Mouse (Mus musculus) B cell, adult 2 months (primary cell): ENCODE measurements around the gene Atp6v1e1.
"Not testable (repeated sequence)": the region's sequence is repeated elsewhere in the genome, so short reads cannot be mapped to it uniquely, and the experiment has no call there.

Source experiments
- DNase-seq, 2 experiments: peaks; one replicate each; pipeline ENCODE4 v3.0.0; 2022

Gene Atp6v1e1

DNA sequence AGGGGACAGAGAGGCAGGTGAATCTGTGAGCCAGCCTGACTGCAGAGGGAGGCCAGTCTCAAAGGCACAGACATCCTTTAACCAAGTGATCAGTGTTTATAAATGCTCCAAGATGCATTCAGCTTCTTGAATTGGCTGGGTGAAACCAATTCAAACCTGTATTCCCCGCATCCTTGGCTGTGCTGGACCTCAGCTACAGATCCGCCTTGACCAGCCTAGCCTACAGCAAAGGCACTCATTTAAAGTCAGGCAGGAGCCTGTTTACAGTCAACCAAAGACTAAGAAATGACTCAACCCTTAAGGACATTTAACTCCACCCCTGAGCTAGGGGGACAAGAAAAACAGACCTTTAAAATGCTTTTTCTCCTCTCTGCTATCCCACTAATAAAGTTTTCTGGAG lies 3.3 kb downstream of the Atp6v1e1 start:
- no peak for DNase-seq

DNA sequence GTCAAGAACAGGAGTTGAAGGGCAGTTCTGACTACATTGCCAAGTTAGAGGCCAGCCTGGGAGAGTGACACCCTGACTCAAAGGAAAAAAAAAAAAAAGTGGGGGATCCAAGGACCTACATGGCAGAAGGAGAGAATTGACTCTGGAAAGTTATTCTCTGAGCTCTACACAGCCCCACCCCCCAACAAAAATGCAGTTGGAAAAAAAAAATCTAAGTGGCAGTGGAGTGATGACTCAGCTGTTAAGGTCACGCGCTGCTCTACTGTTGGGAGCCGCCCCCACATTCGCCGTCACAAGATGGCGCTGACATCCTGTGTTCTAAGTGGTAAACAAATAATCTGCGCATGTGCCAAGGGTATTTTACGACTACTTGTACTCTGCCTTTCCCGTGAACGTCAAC lies 10.6 kb downstream of the Atp6v1e1 start:
- DNase-seq, result not testable (repeated sequence)

DNA sequence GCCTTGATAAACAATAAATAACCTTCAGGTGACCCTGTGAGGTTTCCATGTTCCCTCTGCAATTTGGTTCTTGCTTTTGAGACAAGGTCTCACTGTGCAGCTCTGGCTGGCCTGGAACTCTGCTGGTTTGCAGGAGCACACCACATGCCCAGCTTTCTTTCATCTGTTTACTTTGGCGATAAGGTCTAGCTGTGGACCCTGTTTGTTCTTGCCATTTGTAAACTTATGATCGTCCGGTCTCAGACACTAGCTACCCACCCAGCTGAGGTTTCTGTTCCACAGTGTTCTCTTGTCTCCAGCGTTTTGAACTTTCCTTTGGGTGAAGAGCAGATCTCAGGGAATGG lies 14.9 kb downstream of the Atp6v1e1 start:
- DNase-seq, result no peak

DNA sequence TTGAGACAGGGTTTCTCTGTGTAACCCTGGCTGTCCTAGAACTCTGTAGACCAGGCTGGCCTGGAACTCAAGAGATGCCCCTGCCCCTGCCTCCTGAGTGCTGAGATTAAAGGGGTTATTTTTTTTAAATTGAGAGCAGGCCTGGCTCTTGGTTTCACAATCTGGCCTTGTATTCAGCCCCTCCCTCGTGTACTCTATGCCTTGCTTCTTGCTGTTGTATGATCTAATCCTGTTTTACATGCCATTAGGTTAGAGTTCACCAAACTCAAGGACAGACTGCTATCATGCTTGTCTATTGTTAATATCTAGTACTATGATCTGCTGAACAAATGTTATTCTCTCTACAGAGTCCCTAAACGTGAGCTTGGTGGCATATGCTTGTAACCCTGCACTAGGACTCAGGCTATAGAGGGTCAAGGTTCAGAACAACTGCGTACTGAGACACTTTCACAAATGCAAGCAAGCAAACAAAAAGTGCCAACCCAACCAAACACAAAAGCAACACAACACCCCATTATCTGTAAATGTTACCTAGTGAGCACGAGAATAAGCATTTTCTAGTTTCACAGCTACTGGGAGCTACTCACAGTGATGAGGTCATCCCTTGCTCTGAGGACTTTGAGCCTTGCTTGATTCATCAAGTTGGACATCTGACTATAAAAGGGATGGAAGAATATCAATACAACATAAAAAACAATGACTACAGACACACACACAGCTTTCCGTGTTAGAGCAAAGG lies 15.4 kb downstream of the Atp6v1e1 start:
- no peak for DNase-seq

DNA sequence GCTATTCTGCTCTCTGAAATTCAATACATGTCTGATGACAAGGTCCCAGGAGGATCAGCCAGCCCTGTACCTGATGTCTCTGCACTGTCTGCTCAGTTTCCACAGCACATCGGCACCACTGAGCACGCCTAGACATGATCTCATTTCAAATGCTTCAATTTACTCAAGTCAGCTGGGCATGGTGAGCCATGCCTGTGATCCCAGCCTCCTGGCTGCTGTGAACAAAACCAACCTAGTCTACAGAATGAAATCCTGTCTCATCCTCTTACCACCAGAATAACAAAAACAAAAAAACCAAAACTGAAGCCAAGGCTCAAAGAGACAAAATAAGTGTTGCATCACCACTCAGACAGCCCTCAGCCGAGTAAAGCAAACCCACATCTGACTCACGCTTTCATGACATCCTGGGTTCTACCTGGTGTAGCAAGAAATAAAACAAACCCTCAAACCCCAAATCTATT lies 23.0 kb downstream of the Atp6v1e1 start:
- no peak for DNase-seq

DNA sequence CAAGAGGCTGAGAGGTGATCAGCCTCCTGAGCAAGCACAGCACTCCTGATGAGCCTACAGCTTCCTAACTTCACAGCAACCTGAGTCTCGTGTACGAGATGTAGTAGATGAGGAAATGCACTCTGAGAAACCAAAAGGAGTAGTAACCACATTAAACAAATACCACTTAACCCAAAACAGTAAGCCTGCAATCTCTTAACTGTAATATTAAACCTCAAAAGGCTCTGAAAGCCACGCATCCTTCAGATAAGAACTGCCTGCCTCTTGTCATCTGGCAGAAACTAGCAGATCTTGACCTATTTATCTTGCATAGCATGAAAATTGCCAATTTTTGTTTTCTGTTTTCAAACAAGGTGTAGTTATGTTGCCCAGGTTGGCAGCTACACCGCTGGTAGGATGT lies 23.7 kb downstream of the Atp6v1e1 start:
- no peak for DNase-seq

DNA sequence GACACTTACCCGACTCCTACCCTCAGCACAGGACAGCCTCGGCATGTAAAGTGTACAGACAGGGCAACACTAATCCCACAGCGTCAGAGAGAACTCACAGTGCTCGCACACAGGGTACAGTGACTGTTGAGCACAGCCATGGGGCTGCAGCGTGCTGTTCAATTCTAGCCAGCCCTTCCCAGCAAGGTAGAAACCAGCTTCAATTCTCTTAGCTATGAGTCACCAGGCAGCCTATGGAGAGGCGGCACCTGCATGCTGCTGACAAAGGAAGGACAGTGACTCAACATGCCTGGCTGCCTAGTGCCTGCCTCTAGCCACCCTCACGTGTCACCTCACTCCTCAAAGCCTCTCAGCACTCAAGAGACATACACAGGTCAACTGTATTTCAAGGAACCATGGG lies 24.6 kb downstream of the Atp6v1e1 start:
- DNase-seq, result no peak

DNA sequence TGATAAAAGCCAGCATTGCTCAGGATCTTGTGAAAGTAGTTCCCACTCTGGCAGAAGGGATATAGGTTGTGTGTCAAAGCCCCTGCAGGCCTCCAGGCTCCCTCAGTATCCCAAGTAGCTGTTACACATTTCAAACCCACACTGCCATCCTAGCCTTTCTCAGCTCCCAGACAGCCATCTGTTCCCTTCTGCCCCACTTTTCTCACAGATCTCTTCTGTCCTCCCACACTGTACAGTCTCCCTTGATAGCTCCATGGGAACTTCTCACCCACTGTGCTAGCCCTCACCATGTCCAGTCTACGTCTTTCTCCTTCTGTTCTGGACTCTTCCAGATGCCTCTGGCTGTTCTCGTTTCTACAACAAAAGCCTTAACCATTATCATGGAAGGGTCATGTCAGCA lies 26.5 kb downstream of the Atp6v1e1 start:
- DNase-seq, result no peak

DNA sequence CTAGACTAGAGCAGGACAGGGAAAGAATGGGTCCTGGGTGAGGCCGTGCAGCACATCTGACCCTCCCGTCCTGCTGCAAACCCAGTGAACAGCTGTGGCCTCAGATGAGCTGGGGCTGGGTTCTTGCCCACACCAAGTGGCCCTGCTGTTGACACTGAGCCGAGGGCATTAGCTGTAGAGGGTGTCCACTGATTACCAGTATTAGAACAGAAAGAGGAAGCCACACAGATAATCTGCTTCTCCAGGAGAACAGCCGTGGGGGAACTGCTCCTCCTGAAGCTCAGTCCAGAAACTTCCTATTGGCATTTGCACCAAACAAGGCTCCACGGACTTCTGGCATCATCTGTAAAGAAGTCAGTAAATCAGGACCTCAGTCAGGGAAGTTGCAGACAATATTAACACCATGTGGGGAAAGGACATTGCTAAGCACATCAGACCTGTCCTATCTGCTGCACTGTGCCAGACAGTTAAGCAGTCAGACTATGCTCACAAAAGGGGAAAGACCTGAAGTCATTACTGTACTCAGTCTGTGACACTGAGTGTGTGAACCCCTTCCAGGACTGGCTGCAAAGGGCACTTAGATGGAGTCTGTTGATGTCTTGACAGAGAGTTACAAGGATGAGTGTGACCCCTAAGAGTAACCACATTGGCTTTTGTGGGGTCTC lies 27.0 kb downstream of the Atp6v1e1 start:
- no peak for DNase-seq

DNA sequence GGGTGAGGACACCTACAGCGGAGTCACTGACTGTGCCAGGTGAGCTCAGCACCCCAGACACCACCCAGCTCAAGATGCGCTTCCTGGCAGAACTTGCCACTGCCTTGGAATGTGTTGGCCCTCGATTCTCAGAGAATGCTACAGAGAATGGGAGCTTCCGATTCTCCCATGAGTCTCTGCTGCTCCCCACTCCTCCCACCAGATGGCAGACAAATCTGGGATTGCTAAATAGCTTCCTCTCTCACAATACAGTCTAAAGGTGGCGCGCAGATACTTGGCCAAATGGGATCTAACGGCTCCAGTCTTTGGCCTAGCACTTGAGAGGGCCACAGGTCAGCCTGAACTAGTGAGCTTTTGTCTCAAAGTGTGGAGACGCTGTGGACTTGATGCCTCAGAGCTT lies 29.6 kb downstream of the Atp6v1e1 start:
- no peak for DNase-seq

DNA sequence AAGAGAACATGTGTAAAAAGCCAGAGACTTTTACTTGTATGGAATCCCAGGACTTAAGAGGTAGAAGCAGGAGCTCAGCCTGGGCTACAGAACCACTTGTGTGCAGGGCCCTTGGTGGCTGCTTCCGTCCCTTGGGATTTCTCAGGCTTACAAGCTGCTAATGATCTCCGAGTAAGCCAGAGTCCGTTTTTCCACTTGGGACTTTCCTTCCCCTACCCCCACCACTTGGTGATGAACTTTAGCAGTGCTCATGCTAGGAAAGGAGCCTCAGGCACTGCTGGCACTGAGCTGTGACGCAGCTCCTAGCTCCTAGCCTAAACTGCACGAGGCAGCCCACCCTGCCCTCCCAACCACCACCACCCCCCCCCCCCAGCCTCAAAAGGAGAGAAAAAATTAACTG lies 31.9 kb downstream of the Atp6v1e1 start:
- no peak for DNase-seq

DNA sequence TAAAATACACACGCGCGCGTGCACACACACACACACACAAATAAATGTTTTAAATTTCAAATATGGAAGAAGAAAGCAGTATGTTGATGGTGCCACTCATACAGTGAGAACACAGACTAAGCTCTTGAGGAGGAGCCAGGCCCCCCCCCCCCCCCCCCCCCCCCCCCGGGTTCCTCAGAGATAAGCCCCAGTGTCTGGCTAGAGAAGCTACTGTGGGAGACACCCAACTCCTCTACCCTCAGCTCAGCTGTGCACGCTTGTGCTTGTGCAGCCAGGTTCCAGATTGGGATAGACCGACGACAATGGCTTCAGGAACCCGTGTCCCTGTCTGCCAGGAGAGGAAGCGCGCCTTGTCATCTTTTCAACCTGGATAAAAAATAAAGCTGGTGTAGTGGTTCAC lies 32.4 kb downstream of the Atp6v1e1 start:
- no peak for DNase-seq

DNA sequence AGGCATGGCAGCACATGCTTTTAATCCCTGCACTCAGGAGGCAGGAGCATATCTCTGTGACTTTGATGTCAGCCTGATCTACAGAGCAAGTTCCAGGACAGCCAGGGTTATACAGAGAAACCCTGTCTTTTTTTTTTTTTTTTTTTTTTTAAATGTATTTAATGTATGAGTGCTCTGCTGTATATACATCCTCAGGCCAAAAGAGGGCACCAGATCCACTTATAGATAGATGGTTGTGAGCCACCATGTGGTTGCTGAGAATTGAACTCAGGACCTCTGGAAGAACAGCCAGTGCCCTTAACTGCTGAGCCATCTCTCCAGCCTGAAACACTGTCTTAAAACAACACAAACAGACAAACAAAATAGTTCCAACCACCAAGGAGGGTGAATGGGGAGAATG lies 33.7 kb downstream of the Atp6v1e1 start:
- DNase-seq, result peak; percentile 23 to 27

DNA sequence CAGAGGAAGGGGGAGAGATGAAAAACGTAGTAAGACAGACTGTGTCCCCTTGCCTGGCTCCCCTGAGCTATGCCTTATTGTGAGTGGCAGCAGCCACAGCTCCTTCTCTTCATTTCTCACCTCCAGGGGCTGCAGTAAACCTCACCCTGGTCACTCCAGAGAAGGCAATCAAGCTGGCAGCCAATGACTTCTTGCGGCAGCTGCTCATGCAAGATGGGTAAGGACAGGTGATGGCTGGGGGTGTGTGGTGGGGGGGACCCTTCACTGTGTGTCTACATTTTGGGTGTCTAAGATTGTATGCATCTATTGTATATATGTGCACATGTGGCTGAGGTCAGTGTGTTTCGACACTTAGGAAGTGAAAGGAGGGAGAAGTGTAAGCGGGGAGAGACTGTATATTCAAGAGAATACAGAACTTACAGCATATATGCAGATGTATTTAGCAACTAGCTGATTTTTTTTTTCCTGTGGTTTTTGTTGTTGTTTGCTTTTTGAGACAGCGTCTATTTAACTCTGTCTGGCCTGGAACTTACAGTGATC lies 34.5 kb downstream of the Atp6v1e1 start:
- DNase-seq, result no peak

DNA sequence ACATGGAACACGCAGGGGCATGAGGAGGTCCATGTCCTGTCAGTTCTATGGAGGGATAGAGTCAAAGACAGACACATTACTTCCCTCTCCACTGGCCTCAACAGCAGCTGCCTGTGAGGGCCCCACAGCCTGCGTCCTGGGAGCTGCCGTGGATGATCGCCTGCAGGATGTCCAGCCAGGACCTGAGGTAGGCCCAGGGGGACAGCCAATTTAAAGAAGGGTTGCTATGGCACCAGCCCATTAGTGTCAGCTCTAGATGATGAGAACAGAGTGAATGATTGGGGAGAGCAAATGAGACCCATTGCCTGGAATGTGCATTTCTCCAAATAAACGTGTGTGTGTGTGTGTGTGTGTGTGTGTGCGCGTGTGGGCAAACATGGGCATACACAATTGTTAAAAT lies 38.2 kb downstream of the Atp6v1e1 start:
- DNase-seq, result no peak

DNA sequence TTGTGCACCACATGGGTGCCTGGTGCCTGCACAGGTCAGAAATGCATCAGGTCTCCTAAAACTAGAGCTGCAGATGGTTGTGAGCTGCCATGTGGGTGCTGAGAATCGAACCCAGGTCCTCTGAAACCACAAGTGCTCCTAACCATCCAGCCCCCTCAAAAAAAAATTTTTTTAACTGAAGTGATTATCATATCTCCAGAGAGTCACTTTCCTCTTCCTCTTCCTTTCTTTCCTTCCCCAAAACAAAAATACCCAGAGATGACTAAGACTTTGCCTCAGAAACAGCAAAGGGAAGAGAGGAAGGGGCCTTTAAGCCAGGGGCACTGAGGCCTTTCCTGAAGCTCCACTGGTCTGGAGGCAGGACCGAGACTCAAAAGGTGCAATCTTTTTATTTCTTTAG lies 39.6 kb downstream of the Atp6v1e1 start:
- no peak for DNase-seq

DNA sequence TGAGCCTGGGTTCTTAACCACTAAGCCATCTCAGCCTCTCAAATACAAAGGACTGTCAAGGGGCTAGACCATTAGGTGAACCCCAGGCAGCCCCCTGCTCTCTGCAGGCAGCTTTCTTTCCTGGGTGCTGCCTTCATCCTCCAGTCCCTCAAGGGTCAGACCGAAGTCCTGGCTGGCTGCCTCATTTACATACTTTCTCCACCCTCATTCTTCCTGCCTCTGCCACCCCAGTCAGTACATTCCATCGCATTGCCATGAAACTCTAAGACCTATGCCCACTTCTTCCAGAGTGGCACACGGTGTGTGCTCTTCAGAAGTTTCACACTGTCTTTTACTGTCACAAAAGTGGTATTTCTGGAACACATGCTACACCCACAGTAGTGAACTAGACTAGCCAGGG lies 44.4 kb downstream of the Atp6v1e1 start:
- no peak for DNase-seq

DNA sequence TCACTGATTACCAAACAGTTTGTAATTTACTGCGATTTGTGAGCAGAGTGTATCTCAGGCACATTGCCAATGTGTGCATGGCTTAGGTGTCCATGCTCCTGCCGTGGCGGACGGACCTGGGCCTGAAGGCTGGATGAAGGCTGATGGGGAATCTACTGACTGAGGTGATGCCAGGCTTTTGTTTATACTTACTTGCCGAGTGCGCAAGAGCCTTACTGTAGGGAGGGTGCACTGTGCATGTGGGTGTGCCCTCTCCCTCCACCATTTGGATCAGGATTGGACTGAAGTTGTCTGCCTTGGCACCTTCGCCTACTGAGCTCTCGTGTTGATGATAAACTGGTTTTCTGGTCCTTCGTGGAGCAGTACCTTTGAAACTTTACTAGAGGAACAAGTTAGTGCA lies 45.1 kb downstream of the Atp6v1e1 start:
- no peak for DNase-seq

DNA sequence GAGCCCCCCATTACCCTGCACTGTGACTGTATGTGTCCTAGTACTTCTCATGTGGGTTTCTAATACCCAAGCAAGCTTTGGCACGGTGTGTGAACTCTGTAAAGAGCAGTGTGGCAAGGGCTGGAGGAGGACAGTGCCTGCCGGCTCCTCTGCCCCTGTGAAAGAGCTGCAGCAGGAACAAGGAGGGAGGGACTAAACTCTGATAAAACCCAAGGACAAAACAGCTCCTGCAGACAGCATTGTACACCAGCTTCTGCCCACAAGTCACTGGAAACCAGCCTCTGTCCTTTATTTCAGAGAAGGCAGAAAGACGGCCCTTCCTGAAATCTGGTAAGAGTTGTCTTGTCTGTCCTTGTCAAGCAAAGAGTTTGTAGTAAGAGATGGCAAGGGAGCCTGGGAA lies 46.3 kb downstream of the Atp6v1e1 start:
- no peak for DNase-seq

DNA sequence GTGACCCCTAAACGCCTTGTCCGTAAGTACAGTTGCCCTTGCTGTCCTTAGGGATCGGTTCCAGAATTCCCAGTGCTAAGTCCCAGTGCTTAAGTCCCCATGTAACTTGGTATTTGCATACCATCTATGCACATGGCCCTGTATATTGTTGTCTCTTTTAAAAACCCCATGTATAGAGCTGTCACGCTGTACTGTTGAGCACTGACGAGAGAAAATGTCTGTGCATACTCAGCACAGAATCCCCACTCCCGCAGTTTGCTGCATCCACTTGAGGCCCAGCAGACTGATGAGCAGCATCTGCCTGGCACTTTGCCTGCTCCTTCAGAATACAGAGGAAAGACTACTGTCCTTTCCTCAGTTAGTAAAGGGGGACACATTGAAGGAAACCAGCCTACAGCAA lies 48.8 kb downstream of the Atp6v1e1 start:
- no peak for DNase-seq

DNA sequence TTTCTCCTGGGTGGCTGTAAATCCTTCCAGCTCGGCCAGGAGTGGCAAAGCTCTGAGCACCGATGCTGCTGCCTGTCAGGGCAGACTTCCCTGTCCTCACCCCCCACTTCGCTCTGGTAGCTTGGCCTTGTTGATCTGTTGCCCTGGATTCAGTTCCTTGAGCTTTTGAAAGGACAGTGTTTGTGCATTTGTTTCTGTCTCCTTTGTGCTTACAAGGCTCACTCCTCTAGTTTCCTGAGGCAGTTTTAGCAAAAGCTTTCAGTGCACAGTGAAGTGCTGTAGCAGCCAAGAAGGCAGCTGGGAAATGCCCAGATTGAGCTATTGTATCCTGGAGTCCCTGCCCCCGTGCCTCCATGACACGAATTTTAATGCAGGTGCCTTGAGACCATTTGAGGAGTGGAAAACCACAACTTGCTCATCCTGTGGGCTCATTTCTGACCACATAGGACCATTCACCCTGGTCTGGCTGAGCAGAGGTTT lies 49.4 kb downstream of the Atp6v1e1 start, which contains the start of gene Slc25a18:
Gene Slc25a18, plus strand, starts transcription at position 430 of the 480 bp plus-strand sequence.
- DNase-seq, result no peak

DNA sequence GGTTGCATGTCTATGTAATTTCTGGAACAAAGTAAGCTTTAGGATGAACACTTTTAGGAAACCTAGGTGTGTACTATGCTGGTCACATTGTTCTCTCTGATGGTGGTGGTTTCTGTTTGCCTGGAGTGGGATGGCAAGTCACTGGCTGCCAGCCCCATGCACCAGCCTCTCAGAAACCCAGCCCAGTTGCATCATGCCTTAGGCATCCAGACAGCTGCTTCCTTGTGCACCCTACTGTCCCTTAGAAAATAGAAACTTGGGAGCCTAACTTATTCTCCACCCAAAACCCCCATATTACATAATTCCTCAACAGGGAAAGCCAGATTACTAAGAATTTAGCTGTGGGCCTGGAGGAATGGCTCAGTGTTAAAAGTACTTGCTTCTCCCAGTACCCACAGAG lies 50.6 kb downstream of the Atp6v1e1 start:
- no peak for DNase-seq

DNA sequence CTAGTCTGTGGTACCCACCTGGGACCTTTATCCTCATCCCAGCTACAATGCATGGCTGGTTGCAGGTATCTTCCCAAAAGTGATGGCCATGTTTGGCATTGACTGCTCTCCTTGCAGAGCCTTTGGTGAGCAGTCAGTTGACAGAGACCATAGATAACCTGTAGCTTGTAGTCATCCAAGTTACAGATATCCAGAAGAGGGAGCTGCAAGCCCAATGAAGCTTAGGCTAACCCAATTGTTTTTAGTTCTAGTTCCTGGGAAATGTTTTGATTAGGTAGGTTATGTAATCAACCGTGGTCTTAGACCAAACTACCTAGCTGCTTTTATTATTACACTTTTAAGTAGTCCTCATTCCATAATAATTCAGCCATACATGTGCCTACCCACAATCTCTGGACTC lies 51.2 kb downstream of the Atp6v1e1 start:
- DNase-seq, result no peak

DNA sequence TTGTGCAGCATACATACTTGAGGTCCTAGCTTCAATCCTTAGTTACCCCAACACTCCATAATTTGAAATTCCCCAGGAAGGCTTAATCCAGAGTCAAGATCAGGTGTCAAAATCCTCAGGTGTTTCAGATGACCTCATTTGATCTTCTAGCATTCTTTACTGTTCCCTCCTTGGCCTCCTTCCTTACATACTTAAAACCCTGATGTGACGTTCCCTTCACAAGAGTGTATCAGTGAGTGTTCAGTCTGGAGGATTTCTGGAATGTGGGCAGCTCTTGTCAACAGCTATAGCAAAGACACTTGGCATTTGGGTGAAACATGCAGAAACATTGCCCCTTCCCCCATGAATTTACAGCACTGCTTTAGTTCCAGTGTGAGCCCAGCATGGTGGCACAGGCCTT lies 52.6 kb downstream of the Atp6v1e1 start:
- no peak for DNase-seq
